Mouse (Mus musculus) MEL-GATA-1-ER (cell line): ENCODE measurements around the gene Ccdc141.

Experiments used
- DNase-seq: peaks from one replicate; pipeline ENCODE4 v3.0.0-alpha.2; 2012; ENCODE audit warnings: low read depth; ENCODE audit errors: extremely low read depth

The Ccdc141 gene

GRCm38 (mm10) chr2:77170633-77171105 is at the start of gene Ccdc141:
Gene Ccdc141, minus strand, starts transcription at chr2:77170636.
- no peak for DNase-seq

DNA sequence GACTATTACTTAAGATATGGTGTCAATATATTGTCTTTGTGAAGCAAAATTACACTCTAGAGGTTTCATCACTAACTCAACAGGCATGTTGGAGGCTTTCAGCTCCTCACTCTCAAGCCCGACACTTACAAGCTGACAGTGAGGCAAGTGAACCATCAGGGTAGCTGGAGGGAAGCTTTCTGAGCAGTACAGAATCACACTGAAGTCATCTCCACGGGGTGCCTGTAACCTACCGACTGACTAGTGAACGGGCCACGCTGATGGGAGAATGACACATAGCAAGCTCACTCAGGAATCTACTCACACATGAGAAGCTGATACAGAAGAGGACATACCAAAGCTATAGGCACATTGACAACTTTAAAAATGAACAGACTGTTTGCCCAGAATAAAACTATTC is 42.4 kb upstream of the Ccdc141 start:
- no peak for DNase-seq

DNA sequence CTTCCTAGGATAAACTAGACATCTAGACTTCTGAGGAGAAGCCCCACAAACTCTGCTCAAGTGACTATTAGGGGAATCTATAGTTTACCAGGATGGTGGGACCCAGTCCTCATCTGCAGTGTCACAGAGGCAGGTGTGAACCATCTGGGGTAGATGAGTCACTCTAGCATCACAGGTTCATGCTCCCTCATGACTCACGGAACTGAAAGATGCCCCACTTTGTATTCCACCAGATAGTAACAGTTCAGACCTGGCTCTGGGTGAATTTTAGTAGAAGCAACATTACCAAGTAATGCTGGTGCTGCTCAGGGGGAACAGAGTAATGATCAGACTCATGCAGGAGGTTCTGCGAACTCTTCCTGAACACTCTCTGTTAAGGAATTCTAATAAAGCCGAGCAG is 36.5 kb upstream of the Ccdc141 start:
- DNase-seq, result no peak

DNA sequence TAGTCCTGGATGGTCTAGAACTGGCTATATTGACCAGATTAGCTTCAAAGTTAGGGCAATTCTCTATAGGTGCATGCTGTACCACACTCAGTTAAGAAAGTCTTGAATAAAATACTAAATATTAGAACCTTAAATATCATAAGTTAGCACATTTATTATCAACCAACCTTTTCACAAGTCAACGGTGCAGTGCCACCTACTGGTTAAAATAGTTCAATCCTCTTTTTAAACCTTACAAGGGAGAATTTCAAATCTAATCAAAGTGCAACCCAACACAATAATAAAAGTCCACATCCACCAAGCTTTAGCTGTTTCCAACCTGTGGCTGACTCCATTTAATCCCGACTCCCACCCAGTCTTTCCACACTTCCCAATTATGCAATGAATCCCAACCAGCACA is 33.5 kb upstream of the Ccdc141 start:
- DNase-seq, result peak; percentile 27

- DNase-seq, result no peak
These were observed 31.5 kb upstream of the Ccdc141 start for GRCm38 (mm10) chr2:77201900-77202299.

DNA sequence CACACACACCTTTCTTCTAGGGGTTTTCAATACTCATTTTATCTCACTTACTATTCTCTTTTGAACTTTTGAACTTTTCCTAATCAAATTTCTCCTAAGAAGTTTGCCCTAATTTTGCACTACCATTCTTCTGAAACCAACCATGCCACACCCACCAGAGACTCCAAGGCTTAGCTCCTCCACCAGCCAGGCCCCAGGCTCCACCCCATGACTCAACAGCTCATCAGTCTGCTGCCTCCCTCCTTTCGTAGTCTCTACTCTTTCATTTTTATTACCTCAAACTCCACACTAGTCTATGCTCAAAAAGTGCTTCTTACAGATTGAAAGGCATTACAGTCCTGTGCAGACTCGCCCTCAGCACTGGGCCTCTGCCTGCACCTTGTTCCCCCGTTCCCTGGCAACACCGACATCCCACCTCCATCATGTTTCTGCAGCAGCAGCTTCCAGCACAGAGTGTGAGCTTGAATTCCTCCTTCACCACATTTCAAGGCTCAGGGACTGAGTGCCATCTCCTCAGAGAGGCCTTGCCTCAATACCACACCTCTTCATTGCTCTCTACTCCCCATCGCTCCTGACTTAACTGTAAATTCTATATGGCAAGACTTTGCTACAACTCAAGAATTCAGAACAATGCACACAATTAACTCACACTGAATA is 30.6 kb upstream of the Ccdc141 start:
- DNase-seq, result no peak

- DNase-seq, result no peak
These were observed 29.9 kb upstream of the Ccdc141 start for GRCm38 (mm10) chr2:77200379-77200778.

GRCm38 (mm10) chr2:77198246-77198645 is 27.8 kb upstream of the Ccdc141 start:
- no peak for DNase-seq

DNA sequence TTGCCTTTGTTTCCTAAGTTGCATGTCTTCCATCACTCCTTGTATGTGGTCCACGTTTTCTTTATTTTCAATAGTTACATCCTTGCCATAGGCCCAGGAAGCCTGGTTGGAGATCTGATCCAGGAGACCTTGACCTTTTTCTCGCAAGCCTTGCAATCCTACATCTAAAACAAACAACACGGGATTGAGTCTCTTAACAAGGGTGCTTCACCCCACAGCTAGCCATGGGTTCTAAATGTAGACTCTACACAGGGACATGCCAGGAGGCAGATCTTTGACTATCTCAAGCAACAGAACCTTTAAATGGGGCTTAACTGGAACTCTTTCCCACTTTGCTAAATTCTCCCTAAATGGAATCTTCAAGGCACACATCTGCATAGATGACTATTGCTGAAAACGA is 26.4 kb upstream of the Ccdc141 start:
- DNase-seq, result no peak

DNA sequence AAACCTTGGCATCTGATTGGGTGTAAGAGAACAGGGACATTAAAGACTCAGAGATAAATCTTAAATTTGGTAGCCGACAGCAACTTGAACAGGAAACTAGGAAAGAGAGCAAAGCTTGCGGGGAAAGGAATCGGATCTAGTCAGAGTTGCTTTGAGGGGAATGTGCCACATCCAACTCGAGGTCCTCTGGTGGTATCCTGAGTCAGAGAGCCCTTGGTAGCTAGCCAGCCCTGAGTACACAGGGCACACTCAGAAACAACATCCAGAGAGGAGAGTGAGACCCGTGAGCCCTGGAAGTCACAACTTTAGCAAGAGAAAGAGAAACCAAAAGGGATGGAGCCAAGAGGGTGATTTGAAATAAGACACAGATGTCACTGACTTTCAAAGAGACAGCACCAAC is 24.6 kb upstream of the Ccdc141 start:
- no peak for DNase-seq

GRCm38 (mm10) chr2:77191811-77192210 is 21.4 kb upstream of the Ccdc141 start:
- DNase-seq, result no peak

DNA sequence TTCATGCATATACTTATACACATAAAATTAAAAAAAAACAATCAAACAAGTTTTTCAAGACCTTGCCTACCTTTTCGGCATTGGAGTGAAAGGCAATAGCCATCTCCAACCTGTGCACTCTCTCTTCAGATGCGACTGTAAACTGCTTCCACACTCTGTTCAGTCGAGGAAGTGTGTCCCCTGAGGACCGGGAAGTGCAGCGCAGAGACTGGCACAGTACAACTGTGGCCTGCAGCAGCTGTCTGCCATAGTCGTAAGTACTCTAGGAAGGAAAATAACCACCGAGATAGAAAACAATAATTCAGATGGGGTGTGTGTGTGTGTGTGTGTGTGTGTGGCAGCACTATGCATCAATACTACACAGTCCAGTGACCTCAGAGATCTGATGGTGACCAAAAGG is 20.5 kb upstream of the Ccdc141 start:
- DNase-seq, result no peak

- no peak for DNase-seq
These were observed 19.9 kb upstream of the Ccdc141 start for GRCm38 (mm10) chr2:77190301-77190700.

DNA sequence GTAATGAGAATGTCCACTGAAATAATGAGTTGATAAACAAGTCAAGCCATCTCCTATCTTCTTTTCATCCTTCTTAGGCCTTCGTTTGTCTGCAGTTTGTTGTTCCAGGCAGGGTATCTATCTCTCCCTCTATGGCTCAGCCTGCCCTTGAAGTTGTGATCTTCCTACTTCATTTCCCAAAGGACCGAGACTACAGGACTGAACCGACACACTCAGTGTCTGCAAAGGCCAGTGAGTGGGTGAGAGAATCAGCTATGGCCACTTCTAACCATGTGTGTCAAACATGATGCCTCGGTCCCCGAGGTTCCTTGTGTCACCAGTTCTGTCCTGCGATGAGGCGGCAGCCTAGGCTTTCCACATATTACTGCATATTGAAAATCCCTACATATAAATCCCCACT is 19.2 kb upstream of the Ccdc141 start:
- DNase-seq, result no peak

DNA sequence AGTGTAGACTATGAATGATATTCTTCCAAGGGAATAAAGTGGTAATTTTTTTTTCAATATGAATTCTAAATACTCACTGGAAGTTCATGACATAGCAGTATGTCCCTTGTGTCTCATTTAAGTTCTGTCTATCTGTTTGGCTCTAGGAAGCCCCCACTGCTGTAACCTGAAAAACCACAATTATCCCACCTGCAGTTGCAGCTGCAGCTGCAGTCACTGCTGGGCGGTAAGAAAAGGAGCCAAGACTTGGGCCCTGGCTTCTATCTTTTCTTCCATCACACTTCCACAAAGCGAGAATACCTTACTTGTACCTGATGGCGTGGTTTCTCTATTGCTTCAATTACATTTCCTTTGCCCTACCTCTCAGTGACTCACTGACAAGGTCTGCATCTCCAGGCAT is 17.1 kb upstream of the Ccdc141 start:
- no peak for DNase-seq

DNA sequence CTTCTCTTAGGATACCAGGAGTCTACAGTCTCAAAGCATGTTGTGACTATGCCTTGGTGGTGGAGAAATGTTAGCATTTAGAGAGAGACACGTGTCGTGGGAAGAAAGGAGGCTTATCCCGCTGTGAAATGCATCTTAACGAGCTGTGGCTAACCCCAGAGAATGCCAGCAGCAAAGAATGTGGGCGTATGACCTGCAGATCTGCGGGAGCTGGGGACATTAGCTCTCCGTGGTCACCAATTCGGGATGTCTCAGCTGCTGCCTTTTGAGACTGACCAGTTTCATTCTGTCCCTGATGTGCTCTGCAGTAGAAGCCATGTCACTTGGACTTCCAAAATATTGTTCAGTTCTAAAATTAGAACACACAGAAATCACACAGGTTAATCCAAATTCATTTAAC is 16.5 kb upstream of the Ccdc141 start:
- DNase-seq, result no peak

DNA sequence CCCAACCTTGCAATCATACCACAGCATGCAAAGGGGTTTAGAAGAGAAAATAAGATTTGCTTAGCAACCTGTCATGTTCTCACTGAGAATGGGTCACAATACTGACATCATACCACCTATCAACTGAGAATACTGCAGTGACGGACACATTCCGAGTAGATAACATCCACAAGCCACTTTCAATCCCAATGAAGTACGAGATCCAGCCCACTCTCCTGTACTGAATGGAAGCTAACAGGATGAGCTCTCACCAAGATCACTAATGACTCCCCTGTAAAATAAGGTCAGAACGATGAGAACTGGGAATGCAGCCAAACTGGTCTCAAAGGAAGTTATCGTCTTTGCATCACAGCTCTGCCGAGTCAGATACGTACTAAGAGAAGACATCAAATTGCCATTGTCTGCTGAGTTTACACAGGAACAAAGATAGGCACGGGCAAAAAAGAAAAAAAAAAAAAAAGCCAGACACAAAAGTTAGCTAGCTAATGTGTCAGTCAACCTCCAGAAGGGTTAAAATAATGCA is 13.7 kb upstream of the Ccdc141 start:
- no peak for DNase-seq

DNA sequence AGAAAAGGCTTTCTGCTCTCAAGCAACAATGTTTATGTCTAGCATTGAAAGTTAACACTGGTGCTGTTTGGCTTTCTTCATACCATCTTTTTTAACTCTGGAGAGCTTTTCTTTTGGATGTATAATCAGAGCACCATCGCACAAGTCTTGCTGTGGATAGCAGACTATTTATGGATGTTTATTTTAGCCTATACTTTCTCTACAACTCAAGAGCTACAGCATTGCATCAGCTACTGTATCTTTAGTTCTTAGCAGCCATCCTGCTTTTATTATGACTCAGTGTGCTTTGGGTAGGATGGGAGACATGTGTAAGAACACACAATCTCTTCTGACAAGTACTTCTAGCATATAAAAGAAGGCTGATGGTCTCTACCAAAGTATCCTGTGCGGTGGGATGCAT is 13.2 kb upstream of the Ccdc141 start:
- no peak for DNase-seq

DNA sequence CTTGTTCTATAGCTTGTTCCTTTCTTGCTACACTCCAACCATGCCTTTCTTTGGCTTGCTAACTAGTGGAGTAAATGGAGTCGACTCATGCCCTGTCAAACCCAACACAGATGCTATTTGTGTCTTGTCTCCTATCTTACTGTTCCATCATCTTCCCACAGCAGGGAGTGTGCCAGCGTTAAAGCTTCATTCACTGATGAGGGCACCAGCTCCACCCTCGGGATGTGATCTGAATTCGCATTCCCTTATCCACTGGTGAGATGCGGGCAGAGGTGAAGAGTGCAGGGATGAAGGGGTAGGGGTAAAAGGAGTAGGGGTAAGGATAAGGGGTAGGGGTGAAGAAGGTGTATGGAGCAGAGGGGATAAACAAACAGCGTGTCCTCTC is 12.6 kb upstream of the Ccdc141 start:
- DNase-seq, result no peak

DNA sequence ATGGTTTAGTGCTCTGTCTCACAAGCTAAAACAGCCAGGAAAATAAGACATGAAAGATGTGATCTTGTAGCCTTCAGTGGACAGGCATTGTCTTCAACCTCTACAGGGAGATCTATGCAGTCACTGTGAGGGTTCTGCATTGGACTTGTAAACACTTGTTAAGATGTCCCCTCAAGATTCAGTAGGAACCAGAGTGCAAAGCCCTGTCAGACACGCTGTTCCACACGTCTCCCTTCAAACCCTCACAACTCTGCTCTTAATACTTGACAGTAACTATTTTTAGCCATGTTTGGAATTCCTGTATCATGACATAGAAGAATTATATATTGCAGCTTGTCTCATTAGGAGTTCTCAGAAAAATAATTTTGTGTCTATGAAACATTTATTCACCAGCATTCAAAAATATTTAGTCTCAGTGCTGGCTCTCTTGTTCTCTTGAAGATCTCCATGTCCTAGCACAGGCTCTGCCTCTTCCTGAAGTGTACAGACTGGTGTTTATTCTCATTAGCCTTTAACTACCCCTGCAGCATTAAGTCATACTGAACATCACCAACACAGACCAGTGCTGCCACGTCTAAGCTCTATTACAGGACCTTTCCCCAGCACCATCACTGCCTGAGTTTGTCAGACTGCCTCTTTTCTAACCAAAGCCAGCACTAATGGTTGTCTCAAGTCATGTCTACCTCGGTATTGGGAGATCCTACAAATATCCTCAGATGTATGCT is 12.0 kb upstream of the Ccdc141 start:
- no peak for DNase-seq

DNA sequence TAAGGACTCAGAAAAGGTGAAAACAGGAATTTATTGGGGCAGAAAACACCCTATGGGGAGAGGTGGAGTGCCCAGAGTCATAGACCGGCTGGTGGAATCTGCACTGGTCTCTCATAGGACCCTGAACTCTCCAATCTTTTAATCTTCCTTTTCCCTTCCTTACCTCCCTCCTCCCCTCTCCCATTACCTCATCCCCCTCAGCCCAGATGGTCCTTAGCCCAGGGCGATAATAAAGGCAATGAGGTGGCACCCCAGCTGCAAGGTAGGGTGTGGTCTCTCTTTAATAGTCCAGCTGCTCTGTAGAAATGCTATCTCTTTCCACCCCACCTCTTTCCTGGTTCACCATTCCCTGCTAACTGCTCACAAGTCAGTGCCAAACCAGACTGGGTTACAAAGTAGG is 7.0 kb upstream of the Ccdc141 start:
- DNase-seq, result no peak

- peak; percentile 84 for DNase-seq
These were observed 6.0 kb upstream of the Ccdc141 start for GRCm38 (mm10) chr2:77176413-77176812.

DNA sequence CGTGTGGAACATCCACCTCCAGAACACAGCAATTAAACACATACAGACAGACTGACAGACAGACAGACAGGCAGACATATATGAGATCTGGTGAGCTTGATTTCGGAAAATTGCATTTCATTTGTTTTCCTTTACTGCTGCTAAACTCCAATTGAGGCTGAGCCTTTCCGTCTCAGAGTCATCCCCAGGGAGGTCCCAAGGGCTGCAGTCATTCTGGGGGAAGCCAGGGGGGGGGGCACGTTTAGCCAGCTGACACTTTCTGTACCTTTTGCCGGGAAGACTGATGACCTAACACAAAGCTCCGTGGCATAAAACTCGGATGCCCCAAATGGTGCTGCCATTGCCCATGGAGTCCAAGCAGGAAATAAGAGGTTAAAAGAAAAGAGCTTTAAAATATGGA is 5.0 kb upstream of the Ccdc141 start:
- DNase-seq, result no peak
